Mouse (Mus musculus) naive thymus-derived CD4-positive, alpha-beta T cell, adult 5 months (primary cell): ENCODE data around the gene Tapbpl. TPM values are rescaled to one million over a fixed set of nuclear protein-coding genes. Genes with fewer than 3 reads are reported as not detected.

ENCODE experiments used
- polyA plus RNA-seq: library from polyadenylated mRNA; unstranded; fragments of 100-300 nt; shearing (Covaris generic); gene quantifications from one replicate; pipeline ENCODE4 v1.2.1, GENCODE M21; 2017

The Tapbpl gene
- 60.2 TPM for polyA plus RNA-seq

DNA sequence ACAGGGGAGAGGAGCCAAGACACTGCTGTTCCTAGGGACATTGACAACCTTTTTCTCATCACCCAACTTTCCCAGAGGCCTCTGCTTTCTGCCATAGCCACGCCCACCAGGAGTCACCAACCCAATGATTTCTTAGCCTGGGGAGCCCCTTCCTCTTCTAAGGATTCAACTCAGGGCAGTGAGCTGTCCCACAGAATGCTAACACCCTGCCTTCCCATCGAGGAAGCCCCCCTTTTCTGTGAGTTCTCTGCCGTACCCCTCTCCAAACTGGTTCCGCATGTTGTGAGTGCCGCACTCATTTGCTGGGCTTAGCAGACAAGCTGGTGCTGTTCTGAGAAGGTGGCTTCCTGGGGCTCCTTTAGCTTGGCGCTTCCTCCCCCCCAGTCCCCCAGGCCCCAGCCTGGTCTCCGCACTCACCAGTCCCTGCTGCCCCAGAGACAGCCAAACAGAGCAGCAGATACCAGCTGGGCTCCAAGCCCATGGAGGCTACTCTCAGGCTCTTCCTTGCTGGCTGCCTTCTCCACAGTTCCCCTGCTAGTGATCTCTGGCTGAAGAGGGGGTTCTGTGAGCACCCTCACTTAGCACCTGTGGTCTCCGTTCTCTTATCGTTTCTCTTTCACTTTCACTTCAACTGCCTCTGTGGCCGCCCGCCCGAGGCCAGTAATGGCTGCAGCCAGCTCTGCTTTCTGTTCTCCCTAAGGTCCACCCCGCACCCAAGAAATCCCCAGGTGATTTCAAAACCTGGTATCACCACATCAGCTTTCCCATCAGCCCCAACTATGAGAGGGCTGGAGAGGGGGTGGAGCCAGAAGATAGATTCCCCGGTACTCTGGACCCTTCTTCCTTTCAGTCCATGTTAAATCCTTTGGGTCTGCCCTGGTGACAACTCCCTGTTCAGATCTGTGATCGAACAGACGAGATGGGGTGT is at the start of gene Tapbpl:
Gene Tapbpl (minus strand): TSS at position 744 of the 928 bp plus-strand sequence.

DNA sequence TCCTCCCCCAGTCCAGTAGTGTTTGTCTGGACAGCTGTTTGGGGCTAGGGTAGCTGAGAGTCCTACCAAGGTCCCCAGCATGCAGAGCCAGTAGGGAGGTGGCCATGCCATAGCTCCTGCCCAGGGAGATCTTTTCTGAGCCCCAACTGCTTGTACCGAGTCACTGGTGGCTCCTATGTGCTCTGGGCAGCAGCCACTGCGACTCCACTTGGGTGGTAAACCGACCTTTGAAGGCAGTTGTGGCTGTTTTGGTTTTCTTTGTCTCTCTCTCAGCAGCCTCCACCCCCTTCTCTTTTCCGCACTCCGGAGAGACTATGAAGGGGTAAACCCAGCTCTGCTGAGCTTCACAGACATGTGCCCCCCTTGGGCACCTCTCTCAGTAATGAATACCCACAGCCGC is 5.1 kb upstream of the Tapbpl start, which contains the start of gene Cd27:
Gene Cd27 (minus strand): TSS at position 229 of the 400 bp plus-strand sequence.

DNA sequence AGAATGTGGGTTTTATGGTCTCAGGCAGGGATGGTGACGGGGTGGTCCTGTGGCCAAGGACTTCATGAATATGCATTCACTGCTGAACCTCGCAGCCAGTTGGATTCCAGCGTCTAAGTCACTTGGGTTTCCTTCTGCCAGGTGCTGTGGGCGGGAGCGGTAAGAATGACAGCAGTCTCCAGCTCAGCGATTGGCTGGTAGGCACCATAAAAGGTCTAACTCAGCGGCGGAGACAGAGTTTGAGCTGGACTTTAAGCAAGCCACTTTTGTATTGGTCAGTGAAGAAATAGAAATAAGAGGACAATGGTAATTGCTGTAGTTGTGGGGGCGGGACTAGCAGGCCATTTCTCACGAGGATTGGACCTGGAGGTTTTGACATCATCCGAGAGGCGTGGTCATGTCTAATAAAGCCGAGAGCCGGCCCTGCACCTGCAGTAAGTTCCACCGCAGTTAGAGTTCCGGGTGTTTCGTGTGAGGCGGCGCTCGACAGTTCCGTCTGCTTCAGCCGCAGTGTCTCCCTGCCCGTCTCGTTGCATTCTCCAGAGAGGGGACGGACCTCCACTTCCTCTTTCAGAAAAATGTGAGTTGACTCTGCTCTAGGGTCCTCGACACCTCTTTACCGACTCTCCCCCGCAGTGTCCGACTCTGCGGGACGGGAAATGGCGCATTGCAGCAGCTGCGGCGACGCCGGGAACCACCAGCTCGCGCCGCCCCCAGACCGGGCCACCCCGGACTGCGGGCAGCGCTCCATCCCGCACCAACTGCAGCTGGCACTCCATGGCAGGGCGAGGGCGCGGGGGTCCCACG is 16.3 kb downstream of the Tapbpl start, which contains the start of gene Vamp1:
Gene Vamp1 (plus strand): TSS at position 404 of the 807 bp plus-strand sequence.

DNA sequence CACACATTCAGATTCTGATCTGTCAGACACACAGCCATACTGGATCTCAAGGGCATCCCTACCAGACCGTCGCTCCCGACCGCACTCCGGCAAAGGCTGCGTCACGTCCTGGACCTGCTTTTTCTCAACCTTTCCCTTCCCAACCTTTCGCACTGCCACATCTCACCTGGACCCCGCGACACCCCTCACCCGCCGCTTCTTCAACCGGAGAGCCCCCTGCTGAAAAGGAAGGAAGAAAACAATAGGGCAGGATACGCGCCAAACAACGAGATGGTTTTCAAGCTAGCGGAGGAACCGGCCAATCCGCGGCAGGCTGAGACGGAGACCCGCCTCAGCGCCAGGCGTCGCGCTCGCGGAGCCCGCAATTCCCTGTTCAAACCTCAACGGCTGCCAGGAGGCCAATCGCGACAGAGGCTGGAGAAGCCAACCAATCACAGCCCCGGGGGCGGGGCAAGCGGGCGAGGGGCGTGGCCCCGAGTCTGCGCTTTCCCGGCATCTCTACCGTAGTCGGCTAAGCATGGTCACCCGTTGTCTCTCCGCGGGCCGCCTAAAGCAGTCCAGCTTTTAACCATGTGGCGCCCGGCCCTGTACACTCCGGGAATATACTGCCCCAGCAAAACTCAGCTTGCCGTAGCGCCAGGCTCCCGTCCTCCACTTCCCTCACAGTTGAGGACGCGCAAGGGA is 40.2 kb downstream of the Tapbpl start, which contains the start of the genes Ncapd2 and Mrpl51:
Gene Ncapd2 (minus strand): TSS at position 370 of the 684 bp plus-strand sequence.
Gene Mrpl51 (plus strand): TSS at position 470 of the 684 bp plus-strand sequence.

Other genes with a start within 250 kb of the Tapbpl start
- not detected for gene Pianp, start 235.2 kb downstream of the Tapbpl start, polyA plus RNA-seq
- 64.7 TPM for gene Zfp384, start 222.7 kb downstream of the Tapbpl start, polyA plus RNA-seq
- 74.8 TPM for gene Ing4, start 192.1 kb downstream of the Tapbpl start, polyA plus RNA-seq
- 11.1 TPM for gene Acrbp, start 182.2 kb downstream of the Tapbpl start, polyA plus RNA-seq
- 3.6 TPM for gene Lpar5, start 163.9 kb downstream of the Tapbpl start, polyA plus RNA-seq
- 57.3 TPM for gene Chd4, start 135.9 kb downstream of the Tapbpl start, polyA plus RNA-seq
- gene Nop2, start 100.0 kb downstream of the Tapbpl start, polyA plus RNA-seq = 39.7 TPM
- gene Iffo1, start 86.6 kb downstream of the Tapbpl start, polyA plus RNA-seq = 20.2 TPM
- 201 TPM for gene Gapdh, start 65.4 kb downstream of the Tapbpl start, polyA plus RNA-seq
- 17.0 TPM for gene Ncapd2, start 40.2 kb downstream of the Tapbpl start, polyA plus RNA-seq
- gene Mrpl51, start 40.1 kb downstream of the Tapbpl start, polyA plus RNA-seq = 37.5 TPM
- 46.2 TPM for gene Vamp1, start 16.3 kb downstream of the Tapbpl start, polyA plus RNA-seq
- 455 TPM for gene Cd27, start 5.2 kb upstream of the Tapbpl start, polyA plus RNA-seq
- gene Tuba3a, start 54.2 kb upstream of the Tapbpl start, polyA plus RNA-seq = 2.0 TPM
- gene Ltbr, start 82.0 kb upstream of the Tapbpl start, polyA plus RNA-seq = not detected
- gene Scnn1a, start 88.8 kb upstream of the Tapbpl start, polyA plus RNA-seq = 0.19 TPM
- gene Tnfrsf1a, start 117.5 kb upstream of the Tapbpl start, polyA plus RNA-seq = 100.0 TPM
- 0.17 TPM for gene Plekhg6, start 148.9 kb upstream of the Tapbpl start, polyA plus RNA-seq